12 mouse cellular contexts compared by ENCODE assay signal in the genomic region with DNA sequence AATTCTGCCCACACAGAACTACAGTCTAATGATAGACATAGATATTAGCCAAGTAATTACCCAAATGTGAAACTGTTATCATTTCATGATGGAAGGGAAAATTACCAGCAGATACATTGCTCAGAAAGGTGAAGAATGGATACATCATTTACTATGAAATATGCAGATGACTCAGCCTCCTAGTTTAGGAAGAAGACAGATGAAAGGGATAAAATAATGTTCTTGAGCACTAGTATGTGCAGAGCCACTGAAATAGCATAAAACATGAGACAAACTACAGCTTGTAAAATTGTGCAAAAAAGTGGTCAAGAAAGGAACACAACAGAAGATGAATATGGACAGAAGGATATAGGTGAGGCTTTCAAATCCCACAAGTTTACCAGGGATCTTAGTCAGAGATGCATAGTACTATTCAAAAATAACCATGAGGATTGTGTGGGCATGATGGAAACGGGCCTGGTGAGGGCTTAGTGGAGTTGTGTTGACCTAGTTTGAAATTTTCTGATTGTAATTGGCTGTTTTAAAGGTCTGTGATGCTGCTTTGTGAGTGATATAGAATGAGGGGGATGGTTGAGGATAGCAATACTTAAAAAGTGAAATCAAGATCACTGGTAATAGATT.
"Had no signal": no experiment of that assay in that cellular context is flagged by ENCODE, and none has a peak within 500 bp of the region (broad histone marks: within the 10 kb centered on the region; RNA-seq: fewer than 3 reads in every experiment).

No protein-coding gene starts in this region.

- DNase-seq: gastrocnemius, adult 2 months; gastrocnemius, postnatal 10 days; gastrocnemius, postnatal 25 days; heart, adult 18-20 months; heart, postnatal 10 days; heart, postnatal 4 days; kidney, adult 18-20 months; kidney, adult 8-10 months; kidney, postnatal 10 days; kidney, postnatal 25 days; kidney, postnatal 4 days; liver had no signal
